Mouse (Mus musculus): Measurements from ENCODE around the gene Dab1. TPM values are rescaled to one million over a fixed set of nuclear protein-coding genes. Genes with fewer than 3 reads are reported as not detected.

Dab1 gene
- polyA plus RNA-seq, 1 experiment from 2014 or later = 20.6 TPM

- no peak for ATAC-seq (ENCODE audit: low FRiP score, low TSS enrichment)
- 52% methylated on average over 3 of the region's 3 CpGs for WGBS
- H3K4me2 ChIP-seq (replicated peaks; ENCODE audit: low read depth, low read length) = no peak overlapping the region
- H3K27me3 ChIP-seq (ENCODE audit: insufficient read depth, low read length) = no peaks in the 10 kb centered on the region
- H3K36me3 ChIP-seq (ENCODE audit: insufficient read depth, low read length) = no peaks in the 10 kb centered on the region
- no peak overlapping the region for H3K4me3 ChIP-seq (ENCODE audit: low read length)
- no peaks in the 10 kb centered on the region for H3K4me1 ChIP-seq (ENCODE audit: insufficient read depth, low read length)
- H3K27ac ChIP-seq (ENCODE audit: low read length) = no peak overlapping the region
- no peaks in the 10 kb centered on the region for H3K9me3 ChIP-seq (ENCODE audit: low read length)
- no peak overlapping the region for H3K9ac ChIP-seq (replicated peaks; ENCODE audit: low read length)
Measured at GRCm38 (mm10) chr4:104281518-104281917, 662.4 kb downstream of the Dab1 start.

- 58% methylated on average over 6 of the region's 6 CpGs for WGBS
- no peak for ATAC-seq (ENCODE audit: low FRiP score, low TSS enrichment)
- H3K36me3 ChIP-seq (ENCODE audit: insufficient read depth, low read length) = no peaks in the 10 kb centered on the region
Measured at GRCm38 (mm10) chr4:104283906-104284305, 664.7 kb downstream of the Dab1 start.

GRCm38 (mm10) chr4:104288401-104288800, 669.2 kb downstream of the Dab1 start:
- Histone ChIP-seq H3K27ac (ENCODE audit: low read length) (no peak overlapping the region), H3K9ac (replicated peaks; ENCODE audit: low read length) (no peak overlapping the region), H3K36me3 (ENCODE audit: insufficient read depth, low read length) (no peaks in the 10 kb centered on the region), H3K9me3 (ENCODE audit: low read length) (no peaks in the 10 kb centered on the region), H3K4me2 (replicated peaks; ENCODE audit: low read depth, low read length) (no peak overlapping the region), H3K4me3 (ENCODE audit: low read length) (no peak overlapping the region), H3K4me1 (ENCODE audit: insufficient read depth, low read length) (no peaks in the 10 kb centered on the region), H3K27me3 (ENCODE audit: insufficient read depth, low read length) (no peaks in the 10 kb centered on the region)
- no peak for ATAC-seq (ENCODE audit: low FRiP score, low TSS enrichment)
- WGBS = 88% methylated on average over 3 of the region's 3 CpGs

More at GRCm38 (mm10) chr4:104283906-104284305, 664.7 kb downstream of the Dab1 start:
- Histone ChIP-seq H3K4me2 (replicated peaks; ENCODE audit: low read depth, low read length) (no peak overlapping the region), H3K27ac (ENCODE audit: low read length) (no peak overlapping the region), H3K4me1 (ENCODE audit: insufficient read depth, low read length) (no peaks in the 10 kb centered on the region), H3K4me3 (ENCODE audit: low read length) (no peak overlapping the region), H3K27me3 (ENCODE audit: insufficient read depth, low read length) (no peaks in the 10 kb centered on the region), H3K9ac (replicated peaks; ENCODE audit: low read length) (no peak overlapping the region), H3K9me3 (ENCODE audit: low read length) (no peaks in the 10 kb centered on the region)

- Histone ChIP-seq H3K4me1 (ENCODE audit: insufficient read depth, low read length) (no peaks in the 10 kb centered on the region), H3K9ac (replicated peaks; ENCODE audit: low read length) (no peak overlapping the region), H3K4me3 (ENCODE audit: low read length) (no peak overlapping the region), H3K4me2 (replicated peaks; ENCODE audit: low read depth, low read length) (no peak overlapping the region), H3K27ac (ENCODE audit: low read length) (no peak overlapping the region), H3K9me3 (ENCODE audit: low read length) (no peaks in the 10 kb centered on the region), H3K36me3 (ENCODE audit: insufficient read depth, low read length) (no peaks in the 10 kb centered on the region), H3K27me3 (ENCODE audit: insufficient read depth, low read length) (no peaks in the 10 kb centered on the region)
- 69% methylated on average over 3 of the region's 3 CpGs for WGBS
- ATAC-seq (ENCODE audit: low FRiP score, low TSS enrichment) = no peak
Measured at GRCm38 (mm10) chr4:104301764-104302163, 682.6 kb downstream of the Dab1 start.

GRCm38 (mm10) chr4:104302996-104303652, 684.0 kb downstream of the Dab1 start:
- H3K9ac ChIP-seq (replicated peaks; ENCODE audit: low read length) = no peak overlapping the region
- no peaks in the 10 kb centered on the region for H3K27me3 ChIP-seq (ENCODE audit: insufficient read depth, low read length)
- ATAC-seq (ENCODE audit: low FRiP score, low TSS enrichment) = no peak
- no peak overlapping the region for H3K27ac ChIP-seq (ENCODE audit: low read length)
- H3K36me3 ChIP-seq (ENCODE audit: insufficient read depth, low read length) = no peaks in the 10 kb centered on the region
- H3K4me2 ChIP-seq (replicated peaks; ENCODE audit: low read depth, low read length) = no peak overlapping the region
- H3K9me3 ChIP-seq (ENCODE audit: low read length) = no peaks in the 10 kb centered on the region
- no peak overlapping the region for H3K4me3 ChIP-seq (ENCODE audit: low read length)
- no peaks in the 10 kb centered on the region for H3K4me1 ChIP-seq (ENCODE audit: insufficient read depth, low read length)
- 75% methylated on average over 10 of the region's 10 CpGs for WGBS

GRCm38 (mm10) chr4:104307781-104308180, 688.6 kb downstream of the Dab1 start:
- no peak overlapping the region for H3K9ac ChIP-seq (replicated peaks; ENCODE audit: low read length)
- no peaks in the 10 kb centered on the region for H3K27me3 ChIP-seq (ENCODE audit: insufficient read depth, low read length)
- no peak overlapping the region for H3K4me2 ChIP-seq (replicated peaks; ENCODE audit: low read depth, low read length)
- ATAC-seq (ENCODE audit: low FRiP score, low TSS enrichment) = no peak
- no peak overlapping the region for H3K27ac ChIP-seq (ENCODE audit: low read length)
- no peak overlapping the region for H3K4me3 ChIP-seq (ENCODE audit: low read length)
- H3K4me1 ChIP-seq (ENCODE audit: insufficient read depth, low read length) = no peaks in the 10 kb centered on the region
- 70% methylated on average over 2 of the region's 2 CpGs for WGBS
- H3K9me3 ChIP-seq (ENCODE audit: low read length) = no peaks in the 10 kb centered on the region
- H3K36me3 ChIP-seq (ENCODE audit: insufficient read depth, low read length) = no peaks in the 10 kb centered on the region

GRCm38 (mm10) chr4:104326221-104326620, 707.1 kb downstream of the Dab1 start:
- H3K4me3 ChIP-seq (ENCODE audit: low read length) = no peak overlapping the region
- H3K4me1 ChIP-seq (ENCODE audit: insufficient read depth, low read length) = 0 out of 2 replicates have a peak, but pooled peaks cover 2% of the 10 kb centered on the region
- no peak overlapping the region for H3K9ac ChIP-seq (replicated peaks; ENCODE audit: low read length)
- no peak for ATAC-seq (ENCODE audit: low FRiP score, low TSS enrichment)
- H3K36me3 ChIP-seq (ENCODE audit: insufficient read depth, low read length) = no peaks in the 10 kb centered on the region
- H3K27me3 ChIP-seq (ENCODE audit: insufficient read depth, low read length) = no peaks in the 10 kb centered on the region
- 55% methylated on average over 5 of the region's 5 CpGs for WGBS
- H3K9me3 ChIP-seq (ENCODE audit: low read length) = no peaks in the 10 kb centered on the region
- no peak overlapping the region for H3K27ac ChIP-seq (ENCODE audit: low read length)
- no peak overlapping the region for H3K4me2 ChIP-seq (replicated peaks; ENCODE audit: low read depth, low read length)

GRCm38 (mm10) chr4:104331896-104332295, 712.7 kb downstream of the Dab1 start:
- Histone ChIP-seq H3K4me2 (replicated peaks; ENCODE audit: low read depth, low read length) (no peak overlapping the region), H3K4me3 (ENCODE audit: low read length) (no peak overlapping the region), H3K4me1 (ENCODE audit: insufficient read depth, low read length) (no peaks in the 10 kb centered on the region), H3K27ac (ENCODE audit: low read length) (no peak overlapping the region), H3K36me3 (ENCODE audit: insufficient read depth, low read length) (no peaks in the 10 kb centered on the region), H3K27me3 (ENCODE audit: insufficient read depth, low read length) (no peaks in the 10 kb centered on the region), H3K9me3 (ENCODE audit: low read length) (no peaks in the 10 kb centered on the region), H3K9ac (replicated peaks; ENCODE audit: low read length) (no peak overlapping the region)
- 82% methylated on average over 6 of the region's 6 CpGs for WGBS
- no peak for ATAC-seq (ENCODE audit: low FRiP score, low TSS enrichment)

- H3K27me3 ChIP-seq (ENCODE audit: insufficient read depth, low read length) = no peaks in the 10 kb centered on the region
- 72% methylated on average over 3 of the region's 3 CpGs for WGBS
- H3K4me2 ChIP-seq (replicated peaks; ENCODE audit: low read depth, low read length) = no peak overlapping the region
- H3K9me3 ChIP-seq (ENCODE audit: low read length) = no peaks in the 10 kb centered on the region
- no peak for ATAC-seq (ENCODE audit: low FRiP score, low TSS enrichment)
- no peak overlapping the region for H3K4me3 ChIP-seq (ENCODE audit: low read length)
- H3K36me3 ChIP-seq (ENCODE audit: insufficient read depth, low read length) = no peaks in the 10 kb centered on the region
- H3K9ac ChIP-seq (replicated peaks; ENCODE audit: low read length) = no peak overlapping the region
- no peaks in the 10 kb centered on the region for H3K4me1 ChIP-seq (ENCODE audit: insufficient read depth, low read length)
- H3K27ac ChIP-seq (ENCODE audit: low read length) = no peak overlapping the region
Measured at GRCm38 (mm10) chr4:104332399-104332798, 713.2 kb downstream of the Dab1 start.

- Histone ChIP-seq H3K27ac (ENCODE audit: low read length) (no peak overlapping the region), H3K4me3 (ENCODE audit: low read length) (no peak overlapping the region), H3K36me3 (ENCODE audit: insufficient read depth, low read length) (no peaks in the 10 kb centered on the region), H3K27me3 (ENCODE audit: insufficient read depth, low read length) (no peaks in the 10 kb centered on the region), H3K9ac (replicated peaks; ENCODE audit: low read length) (no peak overlapping the region), H3K4me2 (replicated peaks; ENCODE audit: low read depth, low read length) (no peak overlapping the region), H3K4me1 (ENCODE audit: insufficient read depth, low read length) (no peaks in the 10 kb centered on the region), H3K9me3 (ENCODE audit: low read length) (no peaks in the 10 kb centered on the region)
- no peak for ATAC-seq (ENCODE audit: low FRiP score, low TSS enrichment)
- 85% methylated on average over 10 of the region's 10 CpGs for WGBS
Measured at GRCm38 (mm10) chr4:104337279-104337678, 718.1 kb downstream of the Dab1 start.

Data from kidney, embryonic 16.5 days (tissue).